Mouse (Mus musculus) liver, embryonic 16.5 days (tissue): ENCODE measurements at regions not wholly inside any gene's neighbourhood (a gene's known extent, or its start where the extent isn't known, plus 50 kb on each side); places are given as distances from the start of the nearest gene placed in this dataset.

Experiments
- ATAC-seq: fragments of 200-750 bp; cut with Nextera tagmentation; 2 replicates; pipeline ENCODE4 v1.8.0; 2017; ENCODE audit warnings: low read depth, mild to moderate bottlenecking, moderate number of reproducible peaks, moderate library complexity
- H3K27ac ChIP-seq: fragments of 300-500 bp; sonication (generic); 2 replicates; pipeline ENCODE4 v1.5.1; 2014; ENCODE audit warnings: mild to moderate bottlenecking, low read length
- H3K27me3 ChIP-seq: fragments of 300-500 bp; sonication (generic); 2 replicates; pipeline ENCODE4 v1.6.1; 2014; ENCODE audit warnings: low read depth, low read length, mixed read lengths; ENCODE audit not compliant: control insufficient read depth, insufficient read depth
- H3K36me3 ChIP-seq: fragments of 300-500 bp; sonication (generic); 2 replicates; pipeline ENCODE4 v1.6.1; 2014; ENCODE audit warnings: mild to moderate bottlenecking; ENCODE audit not compliant: control insufficient read depth, insufficient read depth
- H3K4me1 ChIP-seq: fragments of 300-500 bp; sonication (generic); 2 replicates; pipeline ENCODE4 v1.6.1; 2014; ENCODE audit warnings: low read depth, low read length, mixed read lengths; ENCODE audit not compliant: control insufficient read depth
- H3K4me2 ChIP-seq: fragments of 300-500 bp; sonication (generic); 2 replicates; pipeline ENCODE4 v1.6.1; 2014; ENCODE audit warnings: low read depth, low read length, mixed read lengths
- H3K4me3 ChIP-seq: fragments of 300-500 bp; sonication (generic); 2 replicates; pipeline ENCODE4 v1.5.1; 2014; ENCODE audit warnings: low read depth, mild to moderate bottlenecking, low read length
- H3K9ac ChIP-seq: fragments of 300-500 bp; sonication (generic); 2 replicates; pipeline ENCODE4 v1.6.1; 2014; ENCODE audit warnings: low read depth, low read length
- H3K9me3 ChIP-seq: fragments of 300-500 bp; sonication (generic); replicated peaks from 2 replicates; pipeline ENCODE4 v1.6.1; 2016; ENCODE audit warnings: low read length; ENCODE audit not compliant: control insufficient read depth
- WGBS: fragments of 180-500 bp; shearing (Covaris S2); extraction: QIAGEN DNeasy Blood & Tissue Kit; methylation state at CpG from one replicate; pipeline ENCODE4 v1.1.7; 2014; ENCODE audit not compliant: insufficient replicate concordance; 5-methylcytosine and 5-hydroxymethylcytosine counted together

DNA sequence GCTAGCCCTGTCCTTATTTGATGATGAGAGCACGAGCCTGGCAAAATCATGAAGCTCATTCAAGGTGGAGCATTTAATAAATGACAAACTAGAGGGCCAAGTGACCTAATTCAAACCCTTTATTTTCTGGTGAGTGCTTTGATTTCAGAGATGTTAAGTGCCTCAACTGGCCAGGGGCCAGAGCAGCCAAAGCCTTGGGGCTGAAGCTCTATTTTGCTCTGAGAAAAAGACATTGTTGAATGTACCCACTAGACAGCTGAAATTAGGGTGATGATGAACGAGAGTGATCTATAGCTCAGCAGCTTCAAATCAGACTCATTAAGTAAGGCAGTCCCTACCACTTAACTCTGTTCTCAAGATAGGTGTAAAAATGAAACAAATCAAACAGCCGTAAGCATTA, 287.9 kb upstream of the Atp11b start:
- no peaks in the 10 kb centered on the region for H3K9me3 ChIP-seq
- H3K4me1 ChIP-seq: no peaks in the 10 kb centered on the region
- H3K4me3 ChIP-seq: no peak overlapping the region
- no peaks in the 10 kb centered on the region for H3K36me3 ChIP-seq
- H3K27me3 ChIP-seq: no peaks in the 10 kb centered on the region
- 52% methylated on average over 3 of the region's 3 CpGs for WGBS
- no peak overlapping the region for H3K9ac ChIP-seq
- no peak overlapping the region for H3K27ac ChIP-seq
- H3K4me2 ChIP-seq: no peak overlapping the region
- no peak for ATAC-seq

DNA sequence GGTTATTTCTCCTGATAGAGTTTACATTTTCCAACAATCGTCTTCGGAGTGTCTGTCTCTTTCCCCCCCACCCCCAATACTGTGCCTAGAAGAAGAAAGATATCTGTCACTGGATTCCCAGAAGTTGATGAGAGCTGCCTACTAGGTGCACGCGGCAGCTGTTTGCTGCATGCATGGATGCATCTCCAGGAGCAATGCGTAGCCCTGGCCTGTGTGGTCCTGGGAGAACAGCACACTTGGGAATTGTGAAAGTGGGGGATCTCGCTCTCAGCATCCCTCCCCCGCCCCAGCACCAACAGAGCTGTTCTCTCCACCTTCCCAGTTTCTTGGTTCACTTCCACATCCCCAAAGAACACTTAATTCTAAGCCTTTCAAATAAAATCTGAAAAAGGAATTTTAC, 280.6 kb upstream of the Atp11b start:
- Histone ChIP-seq H3K27ac (no peak overlapping the region), H3K4me3 (no peak overlapping the region), H3K36me3 (no peaks in the 10 kb centered on the region), H3K9ac (no peak overlapping the region), H3K9me3 (no peaks in the 10 kb centered on the region), H3K4me2 (no peak overlapping the region), H3K4me1 (no peaks in the 10 kb centered on the region), H3K27me3 (no peaks in the 10 kb centered on the region)
- ATAC-seq: no peak
- 71% methylated on average over 7 of the region's 7 CpGs for WGBS

DNA sequence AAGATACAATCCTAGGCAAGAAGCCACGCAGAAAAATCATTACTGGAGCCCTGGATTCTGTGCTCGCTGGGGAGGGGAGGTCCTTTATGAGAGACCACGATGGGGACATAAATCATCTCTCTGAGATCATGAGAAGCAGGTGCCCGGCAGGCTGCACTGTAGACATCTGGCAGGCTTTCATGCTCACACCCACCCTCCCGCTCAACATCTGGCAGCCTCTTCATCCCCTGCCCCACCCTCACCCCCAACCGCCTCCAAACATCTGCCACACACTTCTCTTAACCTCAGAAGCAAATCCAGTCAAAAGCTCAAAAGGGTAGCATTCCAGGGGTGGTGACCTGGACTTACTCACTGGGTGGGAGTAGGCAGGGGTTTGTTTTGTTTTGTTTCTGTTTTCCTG, 279.5 kb upstream of the Atp11b start:
- Histone ChIP-seq H3K27me3 (no peaks in the 10 kb centered on the region), H3K4me3 (no peak overlapping the region), H3K27ac (no peak overlapping the region), H3K4me2 (no peak overlapping the region), H3K36me3 (no peaks in the 10 kb centered on the region), H3K4me1 (no peaks in the 10 kb centered on the region), H3K9me3 (no peaks in the 10 kb centered on the region), H3K9ac (no peak overlapping the region)
- 36% methylated on average over 6 of the region's 6 CpGs for WGBS
- ATAC-seq: no peak

DNA sequence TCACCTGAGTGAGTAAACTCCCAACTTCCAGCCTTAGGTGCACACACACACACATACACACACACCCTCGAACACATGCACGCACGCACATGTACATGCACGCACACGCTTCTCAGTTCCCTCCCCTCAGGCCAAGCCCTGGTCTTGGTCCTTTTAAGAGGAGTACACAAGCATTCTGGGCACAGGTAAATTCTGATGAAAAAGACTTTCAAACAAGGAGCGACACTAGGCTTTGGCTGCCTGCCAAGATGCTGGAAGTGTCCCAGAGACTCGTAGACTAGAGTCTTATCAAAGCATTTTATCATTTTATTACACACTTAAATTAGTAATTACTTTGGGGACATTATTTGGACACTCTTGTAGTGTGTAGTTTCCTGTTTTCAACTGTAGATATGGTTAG, 278.6 kb upstream of the Atp11b start:
- Histone ChIP-seq H3K4me3 (no peak overlapping the region), H3K27me3 (no peaks in the 10 kb centered on the region), H3K4me2 (no peak overlapping the region), H3K27ac (no peak overlapping the region), H3K36me3 (no peaks in the 10 kb centered on the region), H3K4me1 (no peaks in the 10 kb centered on the region), H3K9me3 (no peaks in the 10 kb centered on the region), H3K9ac (no peak overlapping the region)
- no peak for ATAC-seq
- WGBS: 73% methylated on average over 7 of the region's 7 CpGs

DNA sequence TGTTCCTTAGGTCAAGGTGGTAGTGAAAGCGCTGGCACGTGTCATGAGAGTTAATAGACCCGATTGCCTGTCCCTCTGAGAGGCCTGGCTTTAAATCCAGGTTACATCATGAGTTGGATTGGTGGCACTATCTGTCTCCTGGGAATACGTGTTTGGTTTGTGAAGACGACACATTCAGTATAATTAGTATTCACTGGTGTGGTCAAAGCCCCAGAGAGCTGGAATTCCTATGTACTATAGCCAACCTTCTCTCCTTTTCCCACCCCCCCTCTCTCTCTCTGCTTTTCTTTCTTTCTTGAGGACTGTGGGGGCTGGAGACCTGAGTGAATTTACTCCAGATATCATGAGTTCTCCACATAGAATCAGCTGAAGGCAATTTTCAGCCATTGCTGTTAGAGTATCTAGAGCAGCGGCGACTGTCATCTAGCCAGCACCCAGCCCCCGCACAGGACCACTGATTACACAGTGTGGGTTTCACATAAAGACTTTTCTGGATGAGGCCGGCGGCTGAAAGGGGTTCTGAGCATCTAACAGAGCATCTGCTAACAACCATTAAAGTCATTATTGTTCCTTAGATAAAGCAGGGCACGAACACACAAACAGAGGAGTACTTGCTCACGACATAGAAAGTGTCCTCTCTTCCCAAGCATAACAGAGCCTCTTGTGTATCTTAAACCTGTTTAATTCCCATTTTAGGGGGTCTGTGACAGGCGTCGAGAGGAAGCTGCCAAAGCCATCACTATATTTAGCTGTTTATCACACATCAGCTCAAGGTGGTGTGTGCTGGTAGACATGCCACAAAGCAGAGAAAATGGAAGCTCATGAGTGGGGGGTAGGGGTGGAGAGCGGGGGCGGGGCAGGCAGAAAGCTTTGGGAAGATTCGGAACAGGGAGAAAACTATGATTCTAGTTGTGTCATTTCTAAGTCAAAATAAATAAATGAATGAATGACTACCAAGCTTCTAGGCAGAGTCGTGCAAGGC, 272.9 kb upstream of the Atp11b start:
- Histone ChIP-seq H3K4me2 (no peak overlapping the region), H3K4me3 (no peak overlapping the region), H3K9me3 (no peaks in the 10 kb centered on the region), H3K36me3 (no peaks in the 10 kb centered on the region), H3K27ac (no peak overlapping the region), H3K4me1 (no peaks in the 10 kb centered on the region), H3K27me3 (no peaks in the 10 kb centered on the region), H3K9ac (no peak overlapping the region)
- no peak for ATAC-seq
- 54% methylated on average over 18 of the region's 18 CpGs for WGBS

DNA sequence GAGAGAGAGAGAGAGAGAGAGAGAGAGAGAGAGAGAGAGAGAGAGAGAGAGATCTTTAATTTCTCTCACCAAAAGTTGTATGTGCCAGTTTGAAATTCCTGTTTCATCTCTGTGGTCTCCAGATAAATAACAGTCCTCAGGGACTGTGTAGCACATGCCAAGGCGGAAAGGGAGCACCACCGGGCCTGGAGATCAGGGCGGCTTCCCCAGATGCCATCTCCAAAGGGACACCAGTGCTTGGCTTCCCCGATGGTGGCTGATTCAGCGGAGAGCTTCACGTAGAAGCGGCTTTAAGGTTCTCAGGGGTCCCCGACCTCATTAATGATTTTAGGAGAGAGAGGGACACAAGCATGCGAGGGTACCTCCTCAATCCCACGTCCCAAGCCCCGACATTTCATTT, 272.1 kb upstream of the Atp11b start:
- Histone ChIP-seq H3K4me2 (no peak overlapping the region), H3K27ac (no peak overlapping the region), H3K4me3 (no peak overlapping the region), H3K4me1 (no peaks in the 10 kb centered on the region), H3K27me3 (no peaks in the 10 kb centered on the region), H3K9ac (no peak overlapping the region), H3K9me3 (no peaks in the 10 kb centered on the region), H3K36me3 (no peaks in the 10 kb centered on the region)
- 33% methylated on average over 11 of the region's 11 CpGs for WGBS
- no peak for ATAC-seq

DNA sequence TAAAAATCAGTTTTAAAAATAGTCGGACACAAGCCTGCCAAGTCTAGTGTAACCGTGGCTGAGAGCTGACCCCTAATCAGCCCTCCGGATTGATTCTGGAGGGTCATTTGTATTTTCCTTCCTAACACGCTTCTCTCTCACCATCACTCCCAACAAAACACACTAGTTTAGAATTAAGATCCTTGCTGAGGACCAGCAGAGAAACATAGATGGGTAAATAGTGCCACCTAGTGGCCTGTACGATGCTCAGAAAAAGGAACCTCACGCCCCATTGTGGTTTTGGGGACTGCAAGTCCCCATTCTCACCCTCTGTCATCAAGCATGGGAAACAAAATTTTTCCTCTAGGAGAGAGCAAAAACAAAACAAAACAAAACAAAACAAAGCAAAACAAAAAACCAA, 271.6 kb upstream of the Atp11b start:
- ATAC-seq: no peak

DNA sequence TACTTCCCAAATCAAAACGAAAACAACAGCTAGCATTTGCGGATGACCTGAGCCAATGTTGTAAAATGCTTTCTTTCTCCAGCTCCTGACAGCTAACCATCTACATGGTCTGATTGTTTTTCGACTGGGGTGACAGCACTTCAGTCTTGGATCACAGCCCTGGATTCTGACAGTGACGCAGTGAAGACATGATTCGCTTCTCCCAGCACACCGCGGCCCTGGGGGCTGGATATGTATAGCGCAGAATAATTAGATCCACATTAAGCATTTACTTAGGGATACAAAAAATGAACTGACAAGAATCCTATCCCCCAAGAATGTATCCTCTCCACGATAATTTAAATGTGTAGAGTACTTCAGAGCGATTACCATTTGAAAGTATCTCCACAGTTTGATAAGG, 271.1 kb upstream of the Atp11b start:
- WGBS: 66% methylated on average over 10 of the region's 10 CpGs
- Histone ChIP-seq H3K9me3 (no peaks in the 10 kb centered on the region), H3K27me3 (no peaks in the 10 kb centered on the region), H3K9ac (no peak overlapping the region), H3K4me3 (no peak overlapping the region), H3K4me1 (no peaks in the 10 kb centered on the region), H3K4me2 (no peak overlapping the region), H3K27ac (no peak overlapping the region), H3K36me3 (no peaks in the 10 kb centered on the region)
- ATAC-seq: no peak

More for the DNA sequence above, 271.6 kb upstream of the Atp11b start:
- Histone ChIP-seq H3K4me2 (no peak overlapping the region), H3K9me3 (no peaks in the 10 kb centered on the region), H3K27me3 (no peaks in the 10 kb centered on the region), H3K4me1 (no peaks in the 10 kb centered on the region), H3K4me3 (no peak overlapping the region), H3K9ac (no peak overlapping the region), H3K27ac (no peak overlapping the region), H3K36me3 (no peaks in the 10 kb centered on the region)
- 8% methylated on average over 6 of the region's 6 CpGs for WGBS

DNA sequence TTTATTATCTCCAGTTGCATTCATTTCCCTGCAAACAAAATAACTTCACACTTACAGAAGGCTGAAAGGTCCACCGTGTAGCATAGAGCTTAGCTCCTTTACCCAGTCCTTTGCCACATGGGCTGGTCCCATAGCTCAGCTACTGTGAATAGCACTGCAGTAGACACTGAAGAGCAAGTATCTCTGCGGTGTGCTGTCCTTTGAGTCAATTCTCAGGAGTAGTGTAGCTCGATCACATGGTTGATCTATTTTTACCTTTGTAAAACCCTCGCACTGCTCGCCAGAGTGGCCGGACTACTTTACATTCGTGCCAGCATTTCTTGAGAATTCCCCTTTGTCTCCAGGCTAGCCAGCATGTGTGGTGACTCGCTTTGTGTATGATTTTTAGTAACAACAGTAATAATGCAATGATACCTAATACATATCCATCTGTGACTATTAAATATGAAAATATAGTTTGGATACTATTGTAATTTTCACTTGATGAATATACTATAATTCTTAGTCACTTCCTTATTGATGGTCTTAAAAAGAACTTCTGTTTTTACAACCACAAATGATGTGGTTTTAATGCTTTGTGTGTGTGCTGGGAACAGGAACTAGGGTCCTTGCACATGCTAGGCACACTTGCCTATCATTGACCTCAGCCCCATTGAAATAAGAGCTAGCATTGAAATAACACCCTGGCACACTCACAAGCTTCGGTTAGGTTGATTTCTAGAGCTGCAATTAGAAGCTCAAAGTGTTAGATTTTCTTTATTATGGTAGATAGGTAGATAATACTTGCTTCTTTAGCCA, 257.7 kb upstream of the Atp11b start:
- Histone ChIP-seq H3K36me3 (no peaks in the 10 kb centered on the region), H3K27me3 (no peaks in the 10 kb centered on the region), H3K9me3 (no peaks in the 10 kb centered on the region), H3K27ac (no peak overlapping the region), H3K4me2 (no peak overlapping the region), H3K4me3 (no peak overlapping the region), H3K9ac (no peak overlapping the region), H3K4me1 (no peaks in the 10 kb centered on the region)
- no peak for ATAC-seq
- 60% methylated on average over 9 of the region's 9 CpGs for WGBS
